Mouse (Mus musculus): Measurements from ENCODE around the gene Samt1.
"Not testable (repeated sequence)": the region's sequence is repeated elsewhere in the genome, so short reads cannot be mapped to it uniquely, and the experiment has no call there.

The Samt1 gene

GRCm38 (mm10) chrX:154012540-154012939 is at the start of gene Samt1:
Samt1 (minus strand) TSS chrX:154012640.
- not testable (repeated sequence) for DNase-seq

- not testable (repeated sequence) for DNase-seq
Observed at GRCm38 (mm10) chrX:154054939-154055338, 42.5 kb upstream of the Samt1 start, which contains the start of gene Gm10057. Gm10057 (minus strand) TSS chrX:154055039.

- not testable (repeated sequence) for DNase-seq
Observed at GRCm38 (mm10) chrX:154033727-154034126, 21.3 kb upstream of the Samt1 start, which contains the start of gene 4921511M17Rik. 4921511M17Rik (minus strand) TSS chrX:154033827.

GRCm38 (mm10) chrX:153976914-153977313 is 35.5 kb downstream of the Samt1 start:
- not testable (repeated sequence) for DNase-seq

- DNase-seq = not testable (repeated sequence)
Observed at GRCm38 (mm10) chrX:153976467-153976866, 36.0 kb downstream of the Samt1 start.

- DNase-seq = peak; percentile 1
Observed at GRCm38 (mm10) chrX:153974450-153974849, 38.0 kb downstream of the Samt1 start.

GRCm38 (mm10) chrX:153952866-153953265 is 59.6 kb downstream of the Samt1 start:
- not testable (repeated sequence) for DNase-seq

Data from embryo, embryonic 11 days (tissue).